Mouse (Mus musculus): Measurements from ENCODE around the gene Smagp.

GRCm38 (mm10) chr15:100612432-100612831, 24.3 kb downstream of the Smagp start:
- TF ChIP-seq MYOD1 (IDR thresholded peaks at IDR 0.05; ENCODE audit: control insufficient read depth, insufficient read length, low read depth) (no peak), CTCF (IDR thresholded peaks at IDR 0.05; ENCODE audit: control insufficient read depth, insufficient read depth, insufficient read length) (peak; percentile 45), USF1 (IDR thresholded peaks at IDR 0.05; ENCODE audit: low read depth) (no peak), FOSL1 (IDR thresholded peaks at IDR 0.05; ENCODE audit: insufficient read depth, low read length, poor library complexity, severe bottlenecking) (no peak), CEBPB (IDR thresholded peaks at IDR 0.05; ENCODE audit: low read depth) (no peak), MAX (IDR thresholded peaks at IDR 0.05) (no peak)

Data from C2C12 (cell line).